Mouse (Mus musculus): ENCODE measurements at regions not wholly inside any gene's neighbourhood (a gene's known extent, or its start where the extent isn't known, plus 50 kb on each side); places are given as distances from the start of the nearest gene placed in this dataset.
A peak's percentile ranks its signal among the peaks of the same experiment; 100 is the strongest.

GRCm38 (mm10) chr14:61898664-61899063, 291.4 kb downstream of the Kcnrg start:
- no peak for DNase-seq (ENCODE audit: low spot score in 2 of 2)

- no peak for DNase-seq (ENCODE audit: low spot score in 2 of 2)
Observed at GRCm38 (mm10) chr14:61904426-61905124, 297.3 kb downstream of the Kcnrg start.

GRCm38 (mm10) chr14:61918113-61918512, 310.9 kb downstream of the Kcnrg start:
- DNase-seq (ENCODE audit: low spot score in 2 of 2) = no peak

- no peak for DNase-seq (ENCODE audit: low spot score in 2 of 2)
Observed at GRCm38 (mm10) chr14:61931811-61932210, 324.6 kb downstream of the Kcnrg start.

GRCm38 (mm10) chr14:61941682-61942081, 334.4 kb downstream of the Kcnrg start:
- no peak for DNase-seq (ENCODE audit: low spot score in 2 of 2)

GRCm38 (mm10) chr14:61945659-61946058, 338.4 kb downstream of the Kcnrg start:
- no peak for DNase-seq (ENCODE audit: low spot score in 2 of 2)

GRCm38 (mm10) chr14:61949446-61949845, 342.2 kb downstream of the Kcnrg start:
- no peak for DNase-seq (ENCODE audit: low spot score in 2 of 2)

- DNase-seq (ENCODE audit: low spot score in 2 of 2) = no peak
Observed at GRCm38 (mm10) chr14:61950004-61950403, 342.4 kb upstream of the Rnaseh2b start.

GRCm38 (mm10) chr14:61953029-61953428, 339.4 kb upstream of the Rnaseh2b start:
- no peak for DNase-seq (ENCODE audit: low spot score in 2 of 2)

- DNase-seq (ENCODE audit: low spot score in 2 of 2) = no peak
Observed at GRCm38 (mm10) chr14:61955416-61955815, 337.0 kb upstream of the Rnaseh2b start.

GRCm38 (mm10) chr14:61960243-61960957, 332.0 kb upstream of the Rnaseh2b start:
- DNase-seq (ENCODE audit: low spot score in 2 of 2) = no peak

- DNase-seq (ENCODE audit: low spot score in 2 of 2) = no peak
Observed at GRCm38 (mm10) chr14:61968467-61968866, 323.9 kb upstream of the Rnaseh2b start.

- DNase-seq (ENCODE audit: low spot score in 2 of 2) = no peak
Observed at GRCm38 (mm10) chr14:61968957-61969535, 323.3 kb upstream of the Rnaseh2b start.

- no peak for DNase-seq (ENCODE audit: low spot score in 2 of 2)
Observed at GRCm38 (mm10) chr14:61970591-61970990, 321.8 kb upstream of the Rnaseh2b start.

GRCm38 (mm10) chr14:61971100-61972088, 321.0 kb upstream of the Rnaseh2b start:
- peak in 1 of 2 experiments; percentile 19 for DNase-seq (ENCODE audit: low spot score in 2 of 2)

GRCm38 (mm10) chr14:61975301-61975732, 317.1 kb upstream of the Rnaseh2b start:
- no peak for DNase-seq (ENCODE audit: low spot score in 2 of 2)

GRCm38 (mm10) chr14:61980581-61980980, 311.8 kb upstream of the Rnaseh2b start:
- no peak for DNase-seq (ENCODE audit: low spot score in 2 of 2)

- no peak for DNase-seq (ENCODE audit: low spot score in 2 of 2)
Observed at GRCm38 (mm10) chr14:61985575-61985974, 306.8 kb upstream of the Rnaseh2b start.

GRCm38 (mm10) chr14:61986203-61986602, 306.2 kb upstream of the Rnaseh2b start:
- DNase-seq (ENCODE audit: low spot score in 2 of 2) = no peak

- no peak for DNase-seq (ENCODE audit: low spot score in 2 of 2)
Observed at GRCm38 (mm10) chr14:61995253-61995652, 297.1 kb upstream of the Rnaseh2b start.

- no peak for DNase-seq (ENCODE audit: low spot score in 2 of 2)
Observed at GRCm38 (mm10) chr14:61997736-61998135, 294.7 kb upstream of the Rnaseh2b start.

GRCm38 (mm10) chr14:61998259-61998658, 294.1 kb upstream of the Rnaseh2b start:
- DNase-seq (ENCODE audit: low spot score in 2 of 2) = no peak
